Mouse (Mus musculus) central nervous system, embryonic 11.5 days (tissue): ENCODE measurements around the gene Chat. TPM values are rescaled to one million over a fixed set of nuclear protein-coding genes. Genes with fewer than 3 reads are reported as not detected.

Source experiments
- polyA plus RNA-seq: library from polyadenylated mRNA; depleted of rRNA; stranded (reverse); fragments of >200 nt; gene quantifications from 2 replicates; pipeline ENCODE4 v1.2.3, GENCODE M21; 2012; rRNA removed

Chat gene
- 0.08 and 1.3 TPM in 2 replicates for polyA plus RNA-seq

DNA sequence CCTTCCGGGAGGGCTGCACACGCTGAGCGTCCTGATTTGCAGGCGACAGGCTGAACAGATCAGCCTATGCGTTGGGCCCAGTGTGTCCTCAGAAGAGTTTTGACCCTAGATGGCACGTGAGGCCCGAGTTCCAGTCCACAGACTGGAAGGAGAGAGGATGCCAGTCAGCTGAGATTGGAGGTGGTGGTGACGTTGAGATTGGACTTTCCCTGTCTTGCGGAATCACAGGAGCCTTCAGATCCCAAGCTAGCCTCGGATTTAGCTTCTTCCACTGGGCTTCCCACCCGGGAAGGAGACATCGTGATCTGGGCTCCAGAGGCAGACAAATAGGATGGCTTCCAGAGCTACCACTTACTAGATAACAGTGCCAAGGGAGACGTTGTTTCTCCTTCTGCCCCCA, at the start of gene Chat:
Chat (minus strand) TSS at position 101 of the 400 bp plus-strand sequence.

DNA sequence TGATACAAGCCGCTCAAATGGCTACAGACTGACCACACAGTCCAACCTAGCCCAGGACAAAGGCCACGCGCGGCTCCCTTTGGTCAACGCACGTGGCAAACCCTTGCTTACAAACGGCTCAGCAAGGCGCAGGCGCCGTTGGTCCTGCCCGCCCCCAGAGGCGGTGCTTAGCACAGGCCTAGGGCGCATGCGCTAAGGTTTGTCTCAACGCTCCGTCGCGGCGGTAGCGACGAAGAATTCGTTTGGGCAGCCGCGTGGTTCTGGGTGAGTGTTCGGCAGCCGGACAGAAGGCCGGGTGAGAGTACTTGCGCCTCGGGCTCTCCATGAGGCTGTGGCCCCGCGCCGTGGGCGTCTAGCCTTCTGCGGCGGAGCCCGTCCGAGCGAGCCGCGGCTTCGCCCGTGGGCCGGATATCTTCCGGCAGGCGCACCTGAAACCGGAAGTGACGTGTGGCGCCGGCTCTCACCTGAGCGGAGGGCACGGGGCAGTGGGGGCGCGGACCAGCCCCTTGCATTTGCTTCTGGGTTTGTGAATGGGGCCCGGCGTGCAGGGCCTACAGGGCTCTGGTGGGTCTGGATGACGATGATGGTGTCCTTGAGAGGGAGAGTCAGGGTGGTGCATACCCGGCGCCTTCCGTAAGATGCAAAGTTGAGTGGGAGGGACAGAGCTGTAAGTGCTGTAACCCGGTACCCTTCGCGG, 47.7 kb upstream of the Chat start, which contains the start of gene Ercc6:
Ercc6 (plus strand) TSS at position 186 of the 697 bp plus-strand sequence.

DNA sequence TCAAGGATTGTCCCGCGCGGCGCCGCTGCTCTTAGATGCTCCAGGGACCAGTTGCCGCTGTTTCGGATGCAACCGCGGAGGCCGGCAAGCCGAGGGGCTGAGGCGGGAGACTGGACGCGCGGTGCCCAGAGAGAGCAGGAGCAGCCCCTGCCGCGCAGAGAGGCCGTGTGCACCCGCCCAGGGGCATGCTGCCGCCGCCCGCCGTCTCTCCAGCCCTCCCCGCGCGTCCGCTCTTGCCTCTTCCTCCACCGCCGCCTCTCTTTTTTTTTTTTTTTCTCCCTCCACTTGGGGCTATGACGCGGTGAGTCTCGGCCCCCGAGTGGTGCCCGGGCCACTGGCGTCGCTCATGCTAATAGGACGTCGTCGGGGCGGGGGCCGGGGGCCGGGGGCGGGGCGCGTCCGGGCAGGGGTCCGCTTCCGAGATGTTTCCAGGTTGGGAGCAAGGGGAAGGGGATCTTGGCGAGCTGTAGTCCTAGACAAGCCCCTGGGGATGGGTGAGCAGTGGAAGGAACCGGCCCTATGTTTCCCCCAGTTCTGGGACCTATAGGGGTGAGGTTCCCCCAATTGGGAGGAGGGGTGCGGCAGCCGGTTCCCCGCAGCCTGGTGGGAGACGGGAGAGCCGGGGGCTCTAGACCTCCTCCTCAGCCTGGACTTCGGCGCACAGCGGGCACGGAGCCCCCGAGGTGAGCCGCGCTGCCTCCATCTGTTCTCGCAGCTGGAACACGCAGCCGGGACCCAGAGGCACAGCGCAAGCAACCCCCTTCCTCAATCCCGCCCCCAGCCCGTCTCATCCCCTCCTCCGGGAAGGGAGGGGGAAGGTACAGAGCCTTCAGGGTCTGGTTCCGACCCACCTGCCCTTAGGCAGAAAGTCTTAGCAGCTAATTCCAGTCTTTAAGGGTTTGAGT, 936 bp downstream of the Chat start, which contains the start of gene Slc18a3:
Slc18a3 (minus strand) TSS at position 250 of the 905 bp plus-strand sequence.

DNA sequence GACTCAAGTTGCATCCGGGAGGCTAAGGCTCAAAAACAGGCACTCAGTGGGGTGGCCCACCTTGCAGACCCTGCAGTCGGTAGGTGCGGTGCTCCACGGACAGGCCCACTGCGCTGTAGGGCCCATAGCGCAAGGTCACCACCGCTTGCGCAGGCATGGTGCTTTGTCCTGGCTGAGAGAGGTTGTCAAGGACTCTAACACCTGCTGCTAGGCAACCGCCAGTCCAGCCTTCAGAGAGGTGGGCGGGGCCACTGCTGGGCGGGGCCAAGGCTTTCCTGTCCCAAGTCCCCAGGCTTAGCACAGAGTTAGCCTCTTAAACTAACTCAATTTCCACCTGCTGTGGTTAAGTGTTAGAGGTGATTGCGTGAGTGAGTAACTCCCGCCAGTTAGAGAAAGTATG, 77.6 kb downstream of the Chat start, which contains the start of gene 1700024G13Rik:
1700024G13Rik (minus strand) TSS at position 196 of the 400 bp plus-strand sequence.

Other genes with a start within 250 kb of the Chat start
- gene Ogdhl, start 144.0 kb downstream of the Chat start, polyA plus RNA-seq: 13.4 and 17.0 TPM in 2 replicates
- 0.14 TPM in 1 of 2 replicates, not detected in the other for gene 1700024G13Rik, start 77.6 kb downstream of the Chat start, polyA plus RNA-seq
- gene Slc18a3, start 1.1 kb downstream of the Chat start, polyA plus RNA-seq: 0.14 and 3.2 TPM in 2 replicates
- gene Ercc6, start 47.5 kb upstream of the Chat start, polyA plus RNA-seq: 15.3 and 18.8 TPM in 2 replicates
- gene Prrxl1, start 133.4 kb upstream of the Chat start, polyA plus RNA-seq: 3.7 TPM in 2 replicates
- gene 3425401B19Rik, start 219.3 kb upstream of the Chat start, polyA plus RNA-seq: 0.02 and 0.67 TPM in 2 replicates